Mouse (Mus musculus) kidney, adult 2 months (tissue): ENCODE results near the gene Trub2.

Source experiments
- CTCF ChIP-seq: fragments of 200-500 bp; conservative IDR thresholded peaks from 2 replicates; pipeline ENCODE4 v1.5.1; 2011; ENCODE audit warnings: low read depth, mild to moderate bottlenecking, control low read depth, low read length, moderate library complexity, mixed read lengths; ENCODE audit not compliant: insufficient read depth, insufficient read length
- POLR2A ChIP-seq: fragments of 200-500 bp; IDR thresholded peaks from one replicate; pipeline ENCODE4 v1.6.1; 2011; ENCODE audit warnings: low read depth, low read length, control low read depth

GRCm38 (mm10) chr2:29771611-29772461 is 16.5 kb downstream of the Trub2 start:
- TF ChIP-seq POLR2A = no peak
- TF ChIP-seq CTCF = no peak
